Mouse (Mus musculus): ENCODE measurements around the gene Ren1.

Gene Ren1

GRCm38 (mm10) chr1:133346531-133346930 is 3.8 kb upstream of the Ren1 start:
- DNase-seq, result no peak

- DNase-seq, result no peak
Measured at GRCm38 (mm10) chr1:133347226-133347625, 3.1 kb upstream of the Ren1 start.

- DNase-seq, result no peak
Measured at GRCm38 (mm10) chr1:133347693-133348520, 2.4 kb upstream of the Ren1 start.

- no peak for DNase-seq
Measured at GRCm38 (mm10) chr1:133351762-133352161, 1.5 kb downstream of the Ren1 start.

GRCm38 (mm10) chr1:133353371-133353809 is 3.1 kb downstream of the Ren1 start:
- DNase-seq, result peak; percentile 73

DNA sequence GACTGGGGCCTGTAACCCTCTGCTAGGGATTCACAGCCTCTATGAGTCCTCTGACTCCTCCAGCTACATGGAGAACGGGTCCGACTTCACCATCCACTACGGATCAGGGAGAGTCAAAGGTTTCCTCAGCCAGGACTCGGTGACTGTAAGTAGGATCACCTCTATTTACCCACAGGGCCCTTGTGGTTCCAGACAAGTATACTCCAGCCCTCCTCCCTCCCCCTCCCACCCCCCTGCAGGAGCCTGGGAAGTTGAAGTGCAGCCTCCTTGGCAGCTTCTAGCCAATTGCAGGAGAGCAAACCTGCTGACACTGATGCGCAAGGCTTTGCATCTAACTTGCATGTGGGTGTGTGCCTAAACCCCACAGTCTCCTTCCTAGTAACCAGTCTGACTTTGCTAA is 5.2 kb downstream of the Ren1 start:
- DNase-seq, result no peak

DNA sequence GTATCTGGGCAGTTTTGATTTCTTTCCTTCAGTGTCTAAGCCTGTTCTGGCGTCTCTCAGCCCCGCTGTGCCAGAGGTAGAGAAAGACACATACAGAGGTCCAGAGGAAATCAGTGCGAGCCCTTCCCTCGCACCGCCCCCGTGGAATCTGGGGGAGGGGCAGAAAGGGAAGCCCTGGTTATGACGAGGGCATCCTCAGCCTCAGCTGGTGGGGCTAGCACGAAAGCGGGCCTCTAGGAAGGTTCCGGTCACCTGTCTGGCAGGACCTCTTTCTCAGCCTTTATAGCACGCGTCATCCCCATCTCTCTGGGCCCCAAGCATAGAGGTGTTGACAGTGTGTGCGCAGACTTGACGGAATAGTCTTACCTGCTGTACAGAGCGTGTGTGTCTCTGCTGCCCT is 5.6 kb downstream of the Ren1 start:
- DNase-seq, result no peak

DNA sequence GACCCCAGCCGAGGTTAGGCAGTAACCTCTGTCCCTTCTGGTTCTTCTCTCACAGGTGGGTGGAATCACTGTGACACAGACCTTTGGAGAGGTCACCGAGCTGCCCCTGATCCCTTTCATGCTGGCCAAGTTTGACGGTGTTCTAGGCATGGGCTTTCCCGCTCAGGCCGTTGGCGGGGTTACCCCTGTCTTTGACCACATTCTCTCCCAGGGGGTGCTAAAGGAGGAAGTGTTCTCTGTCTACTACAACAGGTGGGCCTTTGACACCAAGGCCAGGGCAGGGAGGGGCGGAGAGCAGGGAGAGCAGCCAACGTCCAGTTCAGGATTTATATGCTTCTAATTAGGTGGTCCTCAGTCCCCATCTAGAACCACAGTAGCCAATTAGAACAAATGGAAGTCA is 6.0 kb downstream of the Ren1 start:
- no peak for DNase-seq

GRCm38 (mm10) chr1:133361006-133361405 is 10.7 kb downstream of the Ren1 start:
- DNase-seq, result no peak

DNA sequence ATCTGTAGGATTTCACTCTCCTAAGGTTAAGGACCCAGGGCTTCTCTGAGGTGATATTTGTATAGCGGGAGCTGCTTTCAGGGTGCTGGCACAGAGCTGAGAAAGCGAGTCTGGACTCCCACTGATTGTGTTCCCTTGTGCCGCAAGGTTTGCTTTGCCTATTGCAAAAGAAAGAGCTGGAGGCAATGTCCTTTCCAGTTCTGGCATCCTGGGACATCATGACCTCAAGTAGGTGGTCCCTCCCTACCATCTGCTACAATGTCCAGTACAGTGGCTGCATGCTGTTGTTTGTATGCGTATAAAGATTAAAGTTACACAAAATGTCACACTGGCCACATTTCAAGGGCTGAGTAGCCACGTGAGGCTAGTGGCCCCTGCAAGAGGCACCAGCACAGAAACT is 11.8 kb downstream of the Ren1 start:
- DNase-seq, result no peak

DNA sequence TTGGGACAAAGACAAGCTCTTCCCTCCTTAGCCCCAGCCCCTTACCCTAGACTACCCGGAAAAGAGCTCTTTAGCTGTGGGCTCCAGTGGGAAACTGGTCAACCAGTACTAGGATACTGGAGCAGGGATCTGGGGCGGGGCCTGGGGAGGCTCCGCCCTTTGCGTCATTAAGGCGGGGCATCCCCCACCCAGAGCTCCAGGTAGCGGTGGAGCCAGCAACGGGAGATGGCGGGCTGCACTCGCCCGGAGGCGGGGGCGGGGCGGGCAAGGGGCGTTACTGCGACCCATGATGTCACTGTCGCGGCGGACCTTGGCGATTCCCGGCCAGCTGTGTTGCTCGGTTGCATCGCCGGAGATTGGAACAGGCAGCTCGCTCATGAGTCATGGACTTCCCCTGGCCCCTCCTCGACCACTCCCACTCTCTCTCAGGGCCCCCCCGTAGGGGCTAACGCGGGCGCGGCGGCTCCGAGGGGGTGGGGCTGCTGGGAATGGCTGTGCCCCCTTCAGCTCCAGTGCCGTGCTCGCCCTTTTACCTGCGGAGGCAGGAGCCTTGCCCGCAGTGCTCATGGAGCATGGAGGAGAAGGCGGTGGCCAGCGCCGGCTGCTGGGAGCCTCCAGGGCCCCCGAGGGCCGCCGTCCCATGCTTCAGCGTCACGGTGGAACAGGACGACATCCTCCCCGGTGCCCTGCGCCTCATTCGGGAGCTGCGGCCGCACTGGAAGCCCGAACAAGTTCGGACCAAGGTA is 13.1 kb downstream of the Ren1 start, which contains the start of gene Etnk2:
Gene Etnk2, plus strand, starts transcription at position 297 of the 746 bp plus-strand sequence.
- peak; percentile 85 for DNase-seq

DNA sequence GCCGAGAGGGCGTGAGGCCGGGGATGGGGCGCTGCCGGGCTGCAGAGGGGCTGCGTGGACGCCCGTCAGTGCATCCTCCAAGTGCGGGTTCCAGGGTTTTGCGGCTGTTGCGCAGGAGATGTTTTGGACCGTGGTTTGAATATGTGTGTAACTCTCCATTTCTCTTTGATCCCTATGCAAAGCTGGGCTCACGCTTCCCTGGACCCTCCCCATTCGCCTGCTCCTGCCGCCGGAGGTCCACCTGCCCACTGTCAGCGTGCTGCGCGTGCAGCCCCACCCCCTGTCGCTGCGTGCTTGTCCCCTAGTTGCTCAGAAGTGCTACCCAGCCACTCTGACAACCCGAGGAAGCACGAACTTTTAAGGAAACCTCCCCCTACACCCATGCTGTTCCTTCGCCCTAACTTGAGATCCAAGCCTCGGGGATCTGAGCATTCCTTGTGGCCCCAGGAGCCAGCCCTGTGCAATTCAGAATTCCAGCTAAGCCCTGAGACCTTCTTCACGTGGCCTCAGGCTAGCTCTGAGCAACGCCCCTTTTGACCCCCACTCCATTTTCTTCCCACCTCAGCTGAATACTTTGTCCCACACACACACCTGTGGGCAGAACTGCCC is 13.8 kb downstream of the Ren1 start:
- no peak for DNase-seq

DNA sequence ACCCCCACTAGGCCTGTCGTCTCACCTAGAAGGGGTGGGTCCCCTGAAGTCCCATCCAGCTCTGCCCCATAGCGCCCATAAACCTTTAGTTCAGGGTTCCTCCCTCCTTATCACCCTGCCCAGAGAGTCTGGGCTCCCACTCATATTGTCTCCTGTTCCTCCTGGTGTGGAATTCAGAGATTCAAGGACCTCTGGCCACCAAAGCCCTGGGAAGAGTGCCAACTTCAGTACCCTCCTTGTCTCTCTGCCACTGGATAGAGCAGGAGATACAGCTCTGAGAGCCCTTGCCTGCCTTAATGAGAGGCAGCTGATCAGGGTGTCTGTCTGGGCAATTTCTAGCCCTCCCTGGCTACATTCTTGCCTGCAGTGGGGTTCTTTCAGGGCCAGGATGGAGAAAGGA is 14.6 kb downstream of the Ren1 start:
- DNase-seq, result no peak

- no peak for DNase-seq
Measured at GRCm38 (mm10) chr1:133366951-133367605, 16.8 kb downstream of the Ren1 start.

DNA sequence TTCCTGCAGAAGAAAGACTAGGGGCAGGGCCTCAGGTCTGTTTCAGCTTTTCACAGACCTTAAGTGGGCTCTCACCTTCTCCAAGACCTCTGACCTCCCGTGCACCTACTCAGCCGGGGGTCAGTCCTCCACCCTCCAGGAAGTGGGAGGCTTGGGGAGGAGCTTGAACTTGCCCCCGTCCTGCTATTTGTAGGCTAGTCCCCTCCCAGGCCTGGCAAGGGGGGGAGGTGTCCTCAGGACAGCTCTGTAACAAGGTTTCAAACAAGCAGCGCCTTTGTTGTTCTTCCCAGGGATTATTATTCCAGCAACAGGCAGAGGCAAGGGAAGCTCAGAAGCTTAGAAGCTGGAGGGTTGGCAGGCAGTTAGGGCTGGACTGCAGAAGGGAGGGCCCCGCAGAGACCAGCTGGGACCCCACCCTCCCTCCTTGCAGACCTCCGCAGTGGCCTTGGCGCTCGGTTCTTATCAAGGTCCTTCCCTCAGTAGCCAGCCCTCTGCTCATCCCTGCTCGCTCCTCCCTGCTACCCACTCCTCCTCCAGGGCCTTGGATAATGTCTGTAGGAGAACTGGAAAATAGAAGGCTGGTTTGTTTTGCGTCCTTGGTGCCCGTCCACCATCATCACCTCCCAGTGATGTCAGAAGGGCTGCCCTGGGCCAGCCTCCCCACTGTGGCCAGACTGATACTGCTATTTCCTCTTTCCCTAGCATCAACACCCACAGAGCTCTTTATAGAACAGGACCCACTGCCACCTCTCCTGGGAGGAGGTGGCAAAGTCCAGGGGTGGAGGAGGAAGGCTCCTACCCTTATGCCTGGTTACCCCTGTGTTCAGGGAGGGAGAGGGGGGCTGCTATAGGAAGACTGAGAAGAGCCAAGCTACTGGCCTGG is 17.5 kb downstream of the Ren1 start:
- peak; percentile 59 for DNase-seq

DNA sequence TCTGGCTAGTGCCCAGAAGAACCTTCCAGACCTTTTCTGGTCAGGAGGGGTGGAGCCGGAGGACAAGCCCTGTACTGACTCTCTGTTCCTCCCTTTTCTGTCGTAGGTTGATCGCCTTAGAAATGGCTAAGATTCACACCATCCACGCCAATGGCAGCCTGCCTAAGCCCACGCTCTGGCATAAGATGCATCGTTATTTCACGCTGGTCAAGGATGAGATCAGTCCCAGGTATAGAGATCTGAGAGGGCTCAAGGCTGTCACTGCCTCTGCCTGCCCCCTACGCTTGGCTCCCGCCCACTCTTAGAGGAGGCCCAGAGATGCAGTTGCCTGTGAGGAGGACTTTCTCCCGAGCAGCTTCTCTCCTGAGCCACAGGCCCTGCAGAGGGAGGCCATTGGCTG is 18.3 kb downstream of the Ren1 start:
- DNase-seq, result no peak

DNA sequence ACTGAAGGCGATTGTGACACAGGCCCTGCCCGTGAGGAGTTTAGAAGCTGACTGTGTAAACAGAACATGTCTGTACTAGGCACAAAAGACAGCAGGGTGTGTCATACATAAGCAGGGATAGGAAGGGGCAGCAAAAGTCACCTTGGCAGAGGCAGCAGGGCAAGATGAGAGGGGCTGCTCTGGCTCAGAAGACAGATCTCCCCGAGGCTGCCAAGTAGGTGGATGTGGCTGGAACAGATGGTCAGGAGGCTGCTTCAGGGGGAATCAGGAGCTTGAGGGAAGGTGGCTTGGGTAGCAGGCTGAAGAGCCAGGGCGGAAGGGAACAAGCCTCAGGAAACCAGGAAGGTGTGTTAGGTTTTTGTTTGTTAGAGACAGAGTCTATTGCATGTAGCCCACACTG is 20.0 kb downstream of the Ren1 start:
- DNase-seq, result no peak

- no peak for DNase-seq
Measured at GRCm38 (mm10) chr1:133371431-133371830, 21.1 kb downstream of the Ren1 start.

DNA sequence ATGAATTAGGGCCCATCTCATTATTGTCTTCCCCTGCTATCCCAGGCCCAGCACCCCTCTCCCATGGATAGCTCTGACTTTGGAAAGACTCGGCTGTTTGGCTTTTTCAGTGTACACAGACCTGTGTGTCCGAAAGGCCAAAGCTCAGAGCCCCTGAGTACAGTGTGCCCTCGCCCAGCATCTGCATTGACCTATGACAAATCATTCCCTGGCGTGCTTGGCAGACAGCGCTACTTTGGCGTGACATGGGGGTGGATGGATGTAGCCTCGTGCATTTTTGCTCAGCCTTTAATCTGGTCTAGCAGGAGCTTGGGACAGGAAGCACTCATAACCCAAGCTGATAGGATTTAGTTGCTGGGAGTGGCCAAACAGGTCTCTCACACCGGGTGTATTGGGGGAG is 21.8 kb downstream of the Ren1 start:
- no peak for DNase-seq

DNA sequence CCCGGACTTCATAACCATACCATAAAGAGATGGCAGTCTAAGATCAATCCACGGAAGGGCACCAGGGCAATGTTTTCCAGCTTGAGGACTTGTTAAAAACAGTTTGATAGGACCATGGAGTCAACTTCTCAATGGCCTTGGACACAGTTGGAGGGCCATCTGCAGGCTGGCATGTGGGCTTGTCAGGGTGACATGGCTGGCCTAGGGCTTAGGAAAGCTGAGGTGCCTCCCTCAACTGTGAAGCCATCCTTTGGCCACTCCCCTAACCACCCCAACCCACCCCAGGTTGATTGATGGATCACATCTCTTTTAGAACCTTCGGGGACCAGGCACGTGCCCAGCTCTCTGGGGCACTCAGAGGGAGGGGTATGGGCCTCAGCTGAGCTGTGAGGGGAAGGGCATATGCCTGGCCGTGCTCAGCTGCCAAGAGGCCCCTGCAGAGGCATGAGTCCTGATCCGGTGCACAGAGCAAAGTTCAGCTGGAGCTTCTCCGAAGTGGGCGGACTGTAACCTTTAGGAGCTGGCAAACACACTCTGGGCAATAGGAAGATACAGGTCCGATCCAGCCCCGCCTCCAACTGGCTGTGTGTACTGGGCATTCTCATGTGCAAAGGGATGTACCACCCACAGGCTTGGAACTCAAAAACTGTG is 25.5 kb downstream of the Ren1 start:
- DNase-seq, result no peak

DNA sequence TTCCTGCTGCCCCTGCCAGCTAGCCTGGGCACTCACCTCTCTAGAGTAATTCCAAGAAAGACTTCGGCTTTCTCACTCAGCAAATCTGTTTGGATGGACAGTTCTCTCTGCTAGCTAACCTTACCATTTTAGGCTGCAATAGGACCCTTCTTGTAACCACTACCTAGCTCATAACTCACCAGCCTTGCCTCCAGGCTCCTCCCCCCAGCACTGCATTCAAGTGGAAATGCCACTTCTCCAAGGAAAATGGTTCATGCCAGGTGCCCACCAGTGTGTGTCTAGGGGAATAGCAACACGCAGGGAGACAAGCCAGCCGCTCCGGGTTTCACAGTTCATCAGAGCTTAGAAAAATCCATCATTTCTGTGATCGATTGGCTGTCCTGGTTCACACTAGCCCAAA is 27.2 kb downstream of the Ren1 start:
- DNase-seq, result no peak
